Mouse (Mus musculus) liver, embryonic 13.5 days (tissue): ENCODE results near the gene Spic. TPM values are rescaled to one million over a fixed set of nuclear protein-coding genes. Genes with fewer than 3 reads are reported as not detected.
A peak's percentile ranks its signal among the peaks of the same experiment; 100 is the strongest.

Source experiments
- ATAC-seq: fragments of 200-750 bp; cut with Nextera tagmentation; 2 replicates; pipeline ENCODE4 v1.8.0; 2017; ENCODE audit warnings: low read depth, mild to moderate bottlenecking, moderate number of reproducible peaks, moderate library complexity
- DNase-seq: peaks from one replicate; pipeline ENCODE4 v3.0.0; 2022
- H3K27ac ChIP-seq: fragments of 300-500 bp; sonication (generic); 2 replicates; pipeline ENCODE4 v1.5.1; 2015; ENCODE audit warnings: moderate library complexity, mild to moderate bottlenecking, inconsistent platforms
- H3K27me3 ChIP-seq: fragments of 300-500 bp; sonication (generic); 2 replicates; pipeline ENCODE4 v1.6.1; 2015; ENCODE audit warnings: mild to moderate bottlenecking, inconsistent platforms
- H3K36me3 ChIP-seq: fragments of 300-500 bp; sonication (generic); 2 replicates; pipeline ENCODE4 v1.6.1; 2015; ENCODE audit warnings: mild to moderate bottlenecking, inconsistent platforms
- H3K4me1 ChIP-seq: fragments of 300-500 bp; sonication (generic); replicated peaks from 2 replicates; pipeline ENCODE4 v1.6.1; 2015; ENCODE audit warnings: inconsistent platforms
- H3K4me2 ChIP-seq: fragments of 300-500 bp; sonication (generic); 2 replicates; pipeline ENCODE4 v1.6.1; 2015; ENCODE audit warnings: inconsistent platforms, mild to moderate bottlenecking, moderate library complexity
- H3K4me3 ChIP-seq: fragments of 300-500 bp; sonication (generic); replicated peaks from 2 replicates; pipeline ENCODE4 v1.5.1; 2015; ENCODE audit warnings: mild to moderate bottlenecking, inconsistent platforms
- H3K9ac ChIP-seq: fragments of 300-500 bp; sonication (generic); 2 replicates; pipeline ENCODE4 v1.6.1; 2015; ENCODE audit warnings: mild to moderate bottlenecking, inconsistent platforms
- H3K9me3 ChIP-seq: fragments of 300-500 bp; sonication (generic); replicated peaks from 2 replicates; pipeline ENCODE4 v1.6.1; 2016; ENCODE audit warnings: inconsistent platforms
- WGBS: fragments of 180-500 bp; shearing (Covaris S2); methylation state at CpG from one replicate; pipeline ENCODE4 v1.1.7; 2015; ENCODE audit not compliant: insufficient replicate concordance; 5-methylcytosine and 5-hydroxymethylcytosine counted together
- polyA plus RNA-seq: library from polyadenylated mRNA; unstranded; fragments of >200 nt; fragmentation: Nextera tagmentation; extraction: Ambion mirVana; gene quantifications from 2 replicates; pipeline ENCODE4 v1.2.1, GENCODE M21; 2015

The Spic gene
- polyA plus RNA-seq, result 7.8 and 8.5 TPM in 2 replicates

DNA sequence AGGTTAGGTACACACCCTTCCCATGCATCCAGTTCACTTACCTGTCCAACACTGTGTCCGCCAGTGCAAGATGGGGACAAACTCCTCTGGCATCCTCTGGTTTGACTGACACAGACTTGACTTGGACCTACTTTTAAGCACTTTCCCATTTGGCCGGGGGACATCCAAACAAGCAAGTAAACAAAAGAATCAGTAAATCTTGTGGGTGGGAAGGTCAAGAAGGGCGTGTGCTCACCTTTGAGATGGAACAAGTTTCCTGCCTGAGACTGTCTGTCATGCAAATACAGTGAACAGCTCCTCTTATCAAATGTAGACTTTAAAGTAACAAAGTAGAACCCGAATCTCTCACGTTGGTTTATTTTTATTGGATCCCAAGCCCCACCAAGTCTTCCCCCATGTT lies at the start of gene Spic:
Spic (minus strand) TSS at position 91 of the 400 bp plus-strand sequence.
- WGBS, result 58% methylated on average over 5 of the region's 5 CpGs

GRCm38 (mm10) chr10:88732309-88732622 lies 47.5 kb upstream of the Spic start:
- Histone ChIP-seq H3K9ac (peak overlapping the region; percentile 89), H3K27me3 (0 out of 2 replicates have a peak, but pooled peaks cover 3% of the 10 kb centered on the region), H3K9me3 (no peaks in the 10 kb centered on the region), H3K36me3 (peaks cover 15% of the 10 kb centered on the region), H3K4me3 (peak overlapping the region; percentile 94), H3K4me2 (peak overlapping the region; percentile 92), H3K27ac (no peak overlapping the region), H3K4me1 (peaks cover 19% of the 10 kb centered on the region)
- ATAC-seq (peak; percentile 68), DNase-seq (peak; percentile 31)
- 2% methylated on average over 6 of the region's 6 CpGs for WGBS

More for the DNA sequence above, at the start of gene Spic:
- Histone ChIP-seq H3K9me3 (no peaks in the 10 kb centered on the region), H3K36me3 (no peaks in the 10 kb centered on the region), H3K27me3 (no peaks in the 10 kb centered on the region), H3K27ac (no peak within 1 kb of the TSS), H3K9ac (no peak within 1 kb of the TSS), H3K4me2 (no peak within 1 kb of the TSS), H3K4me3 (no peak within 1 kb of the TSS), H3K4me1 (no peaks in the 10 kb centered on the region)
- ATAC-seq (no peak), DNase-seq (no peak)

DNA sequence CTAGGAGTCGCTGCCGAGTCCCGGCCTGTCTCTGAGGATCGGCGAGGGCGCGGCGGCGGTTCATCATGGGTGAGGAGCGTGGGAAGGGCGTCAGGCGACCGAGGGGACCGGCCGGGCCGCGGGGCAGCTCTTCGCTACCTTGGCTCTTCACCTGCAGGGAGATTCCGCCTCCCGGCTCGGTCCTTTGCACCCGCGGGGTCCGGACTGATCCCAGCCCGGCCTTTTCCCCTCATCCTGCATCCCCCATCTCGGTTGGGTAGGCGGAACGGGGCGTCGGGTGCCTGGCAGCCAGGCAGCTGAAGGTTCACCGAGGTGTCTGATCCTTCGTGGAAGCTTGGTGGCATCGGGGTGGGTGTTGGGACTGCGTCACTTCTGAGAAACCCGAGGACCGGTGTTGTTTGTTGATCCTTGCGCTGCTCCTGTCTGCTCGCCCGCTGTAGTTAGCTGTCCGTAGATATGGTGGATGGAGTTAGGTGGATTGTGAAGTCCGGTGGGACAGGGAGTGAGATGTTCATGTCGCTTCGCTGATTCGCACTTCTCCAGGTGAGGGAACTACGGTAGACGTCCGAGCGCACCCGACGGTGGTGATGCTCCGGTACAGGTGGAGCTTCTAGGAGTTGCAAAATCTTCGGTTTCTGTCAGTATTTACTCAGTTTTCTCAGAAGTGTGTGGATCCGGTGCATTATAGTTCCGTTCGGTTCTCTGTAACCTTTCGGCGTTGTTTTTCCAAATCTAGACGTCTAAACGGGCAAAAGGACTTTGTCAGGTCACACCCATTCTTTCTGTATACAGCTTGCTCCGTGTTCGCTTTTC lies 46.9 kb upstream of the Spic start:
- Histone ChIP-seq H3K27me3 (0 out of 2 replicates have a peak, but pooled peaks cover 3% of the 10 kb centered on the region), H3K9ac (peak overlapping the region; percentile 89), H3K4me3 (peak overlapping the region; percentile 94), H3K27ac (peak overlapping the region; percentile 75), H3K4me1 (peaks cover 19% of the 10 kb centered on the region), H3K9me3 (no peaks in the 10 kb centered on the region), H3K4me2 (peak overlapping the region; percentile 92), H3K36me3 (peaks cover 10% of the 10 kb centered on the region; the same call in 1 of the 2 replicates)
- ATAC-seq (peak; percentile 54), DNase-seq (no peak)
- WGBS, result 2% methylated on average over 61 of the region's 61 CpGs

DNA sequence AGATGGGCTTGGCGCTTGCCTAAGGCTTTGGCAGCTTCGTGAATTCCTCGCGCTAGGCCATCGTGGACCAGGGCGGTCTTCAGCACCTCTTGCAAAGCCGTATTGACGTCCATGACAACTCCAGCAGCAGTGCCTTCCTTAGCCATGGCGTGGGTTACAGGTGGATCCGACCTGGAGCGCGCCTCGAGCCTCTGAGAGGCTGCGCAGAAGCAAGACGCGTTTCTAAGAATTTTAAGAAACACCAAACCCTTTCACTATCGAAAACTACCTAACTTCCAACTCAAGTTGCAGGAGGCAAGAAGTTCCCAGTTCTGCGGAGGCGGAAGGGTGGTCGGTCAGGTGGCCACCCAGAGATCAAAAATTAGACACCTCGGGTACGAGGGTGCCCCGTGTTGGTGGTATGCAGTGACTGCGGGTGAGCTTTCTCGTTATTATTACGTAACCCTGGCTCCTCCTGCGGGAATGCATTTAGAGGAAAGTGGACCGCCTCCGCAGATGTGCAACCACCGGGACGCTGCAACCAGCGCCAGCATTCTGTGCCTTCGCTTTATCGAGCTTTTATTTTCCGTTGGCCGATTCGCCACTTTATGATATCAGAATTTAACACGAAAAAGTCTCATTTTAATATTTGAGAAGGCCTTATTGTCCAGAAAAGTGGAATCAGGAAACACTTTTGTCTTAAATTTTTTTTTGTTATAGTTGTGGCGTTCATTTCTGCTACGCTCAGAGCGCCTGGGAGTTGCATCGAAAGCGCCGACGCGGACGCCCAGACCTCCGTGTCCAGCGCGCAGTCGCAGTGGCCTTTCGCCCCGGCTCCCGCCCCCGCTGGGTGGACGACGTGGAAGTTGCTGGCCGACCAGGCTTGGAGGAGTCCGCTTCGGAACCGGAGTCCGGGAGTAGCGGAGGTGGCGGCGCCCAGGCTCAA lies 46.0 kb upstream of the Spic start, which contains the start of gene Arl1:
Arl1 (plus strand) TSS at position 288 of the 925 bp plus-strand sequence.
- 0 out of 2 replicates have a peak, but pooled peaks cover 3% of the 10 kb centered on the region for H3K27me3 ChIP-seq
- ATAC-seq (peak; percentile 88), DNase-seq (peak; percentile 82)
- H3K4me1 ChIP-seq, result peaks cover 19% of the 10 kb centered on the region
- H3K4me2 ChIP-seq, result peak within 1 kb of the TSS; percentile 92
- H3K4me3 ChIP-seq, result peak within 1 kb of the TSS; percentile 94
- H3K27ac ChIP-seq, result peak within 1 kb of the TSS; percentile 75
- peaks cover 4% of the 10 kb centered on the region; the same call in 1 of the 2 replicates for H3K36me3 ChIP-seq
- peak within 1 kb of the TSS; percentile 89 for H3K9ac ChIP-seq
- WGBS, result under 1% methylated on average over 65 of the region's 65 CpGs
- no peaks in the 10 kb centered on the region for H3K9me3 ChIP-seq

DNA sequence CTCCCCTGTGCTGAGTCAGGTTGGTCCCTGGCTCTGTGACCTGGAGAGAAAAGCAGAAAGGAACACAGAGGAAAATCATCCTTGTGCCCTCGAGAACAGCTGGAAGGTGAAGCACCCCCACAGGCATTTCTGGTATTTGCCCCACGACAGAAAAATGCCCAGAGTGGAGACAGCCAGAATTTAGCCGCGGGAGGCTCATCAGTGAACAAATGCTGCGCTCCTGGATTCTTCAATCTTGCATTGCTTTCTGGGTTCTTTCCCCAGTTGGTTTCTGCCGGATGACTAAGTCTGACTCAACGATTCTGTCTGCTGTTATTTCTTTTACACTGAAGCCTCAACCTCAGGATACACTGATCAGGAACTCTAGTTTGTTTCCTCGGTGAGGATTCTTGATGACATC lies 43.4 kb upstream of the Spic start:
- 0 out of 2 replicates have a peak, but pooled peaks cover 3% of the 10 kb centered on the region for H3K27me3 ChIP-seq
- WGBS, result 57% methylated on average over 8 of the region's 8 CpGs
- H3K4me3 ChIP-seq, result no peak overlapping the region
- H3K9ac ChIP-seq, result no peak overlapping the region
- no peak for ATAC-seq
- H3K9me3 ChIP-seq, result no peaks in the 10 kb centered on the region
- no peak overlapping the region for H3K27ac ChIP-seq
- DNase-seq, result no peak
- peaks cover 19% of the 10 kb centered on the region for H3K4me1 ChIP-seq
- H3K36me3 ChIP-seq, result no peaks in the 10 kb centered on the region
- no peak overlapping the region for H3K4me2 ChIP-seq

GRCm38 (mm10) chr10:88727128-88727527 lies 42.3 kb upstream of the Spic start:
- Histone ChIP-seq H3K9me3 (no peaks in the 10 kb centered on the region), H3K4me3 (no peak overlapping the region), H3K27me3 (0 out of 2 replicates have a peak, but pooled peaks cover 3% of the 10 kb centered on the region), H3K27ac (no peak overlapping the region), H3K36me3 (no peaks in the 10 kb centered on the region), H3K4me2 (no peak overlapping the region), H3K4me1 (peaks cover 9% of the 10 kb centered on the region), H3K9ac (no peak overlapping the region)
- DNase-seq (no peak), ATAC-seq (no peak)
- 29% methylated on average over 1 of the region's 1 CpGs for WGBS

DNA sequence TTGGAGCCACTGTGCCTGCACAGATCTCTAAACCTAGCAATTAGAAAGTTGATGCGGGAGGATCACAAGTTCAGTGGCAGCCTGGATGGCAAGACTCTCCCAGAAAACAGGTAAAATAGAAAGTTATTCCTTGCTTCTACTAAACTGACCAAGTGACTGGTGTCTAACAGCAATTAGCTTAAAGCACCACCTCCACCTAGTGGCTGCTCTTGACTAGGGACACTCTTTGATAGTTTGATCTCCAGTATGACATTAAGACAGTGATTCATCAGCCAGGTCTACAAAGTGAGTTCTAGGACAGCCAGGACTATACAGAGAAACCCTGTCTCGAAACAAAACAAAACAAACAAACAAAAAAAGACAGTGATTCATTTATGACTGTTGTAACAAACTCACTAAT lies 40.5 kb upstream of the Spic start:
- H3K9ac ChIP-seq, result no peak overlapping the region
- no peaks in the 10 kb centered on the region for H3K9me3 ChIP-seq
- H3K4me3 ChIP-seq, result no peak overlapping the region
- no peak overlapping the region for H3K4me2 ChIP-seq
- no peak overlapping the region for H3K27ac ChIP-seq
- H3K4me1 ChIP-seq, result peaks cover 3% of the 10 kb centered on the region
- DNase-seq (no peak), ATAC-seq (no peak)
- H3K27me3 ChIP-seq, result 0 out of 2 replicates have a peak, but pooled peaks cover 3% of the 10 kb centered on the region
- no peaks in the 10 kb centered on the region for H3K36me3 ChIP-seq
- 34% methylated on average over 2 of the region's 2 CpGs for WGBS

GRCm38 (mm10) chr10:88719618-88720017 lies 34.8 kb upstream of the Spic start:
- Histone ChIP-seq H3K9ac (no peak overlapping the region), H3K4me2 (no peak overlapping the region), H3K27ac (no peak overlapping the region), H3K4me1 (no peaks in the 10 kb centered on the region), H3K27me3 (no peaks in the 10 kb centered on the region), H3K36me3 (no peaks in the 10 kb centered on the region), H3K9me3 (no peaks in the 10 kb centered on the region), H3K4me3 (no peak overlapping the region)
- ATAC-seq, result no peak
- WGBS, result 54% methylated on average over 1 of the region's 1 CpGs
- DNase-seq, result no peak

- H3K36me3 ChIP-seq, result no peaks in the 10 kb centered on the region
- ATAC-seq (no peak), DNase-seq (no peak)
- no peaks in the 10 kb centered on the region for H3K4me1 ChIP-seq
- 36% methylated on average over 2 of the region's 2 CpGs for WGBS
- H3K27me3 ChIP-seq, result no peaks in the 10 kb centered on the region
- no peak overlapping the region for H3K27ac ChIP-seq
- H3K9me3 ChIP-seq, result no peaks in the 10 kb centered on the region
- H3K4me3 ChIP-seq, result no peak overlapping the region
- H3K9ac ChIP-seq, result no peak overlapping the region
- no peak overlapping the region for H3K4me2 ChIP-seq
These were observed 32.9 kb upstream of the Spic start for GRCm38 (mm10) chr10:88717756-88718025.

GRCm38 (mm10) chr10:88716986-88717755 lies 32.4 kb upstream of the Spic start:
- H3K4me1 ChIP-seq, result no peaks in the 10 kb centered on the region
- H3K9ac ChIP-seq, result no peak overlapping the region
- no peak overlapping the region for H3K4me3 ChIP-seq
- H3K27ac ChIP-seq, result no peak overlapping the region
- ATAC-seq (no peak), DNase-seq (no peak)
- H3K9me3 ChIP-seq, result no peaks in the 10 kb centered on the region
- 44% methylated on average over 13 of the region's 13 CpGs for WGBS
- H3K36me3 ChIP-seq, result no peaks in the 10 kb centered on the region
- H3K27me3 ChIP-seq, result no peaks in the 10 kb centered on the region
- H3K4me2 ChIP-seq, result no peak overlapping the region

GRCm38 (mm10) chr10:88715621-88716020 lies 30.8 kb upstream of the Spic start:
- H3K4me3 ChIP-seq, result no peak overlapping the region
- WGBS, result 74% methylated on average over 6 of the region's 6 CpGs
- ATAC-seq (no peak), DNase-seq (no peak)
- no peak overlapping the region for H3K9ac ChIP-seq
- no peaks in the 10 kb centered on the region for H3K9me3 ChIP-seq
- no peak overlapping the region for H3K27ac ChIP-seq
- no peaks in the 10 kb centered on the region for H3K27me3 ChIP-seq
- no peaks in the 10 kb centered on the region for H3K36me3 ChIP-seq
- H3K4me1 ChIP-seq, result no peaks in the 10 kb centered on the region
- no peak overlapping the region for H3K4me2 ChIP-seq
